Mouse (Mus musculus) midbrain, embryonic 10.5 days (tissue): ENCODE results near the gene B3galt1. TPM values are rescaled to one million over a fixed set of nuclear protein-coding genes. Genes with fewer than 3 reads are reported as not detected.

Source experiments
- DNase-seq: peaks from one replicate; pipeline ENCODE4 v3.0.0-alpha.2; 2017; ENCODE audit warnings: low spot score
- H3K27ac ChIP-seq: fragments of 300-500 bp; sonication (generic); replicated peaks from 2 replicates; pipeline ENCODE4 v1.5.1; 2016; ENCODE audit warnings: mild to moderate bottlenecking
- H3K27me3 ChIP-seq: fragments of 300-500 bp; sonication (generic); 2 replicates; pipeline ENCODE4 v1.6.1; 2016; ENCODE audit warnings: low read depth, mild to moderate bottlenecking; ENCODE audit not compliant: poor library complexity, severe bottlenecking
- H3K36me3 ChIP-seq: fragments of 300-500 bp; sonication (generic); 2 replicates; pipeline ENCODE4 v1.6.1; 2016; ENCODE audit warnings: mild to moderate bottlenecking, moderate library complexity
- H3K4me1 ChIP-seq: fragments of 300-500 bp; sonication (generic); 2 replicates; pipeline ENCODE4 v1.6.1; 2016
- H3K4me3 ChIP-seq: fragments of 300-500 bp; sonication (generic); 2 replicates; pipeline ENCODE4 v1.5.1; 2016; ENCODE audit warnings: mild to moderate bottlenecking, moderate library complexity
- H3K9me3 ChIP-seq: fragments of 300-500 bp; sonication (generic); replicated peaks from 2 replicates; pipeline ENCODE4 v1.6.1; 2016; ENCODE audit warnings: mild to moderate bottlenecking
- WGBS: fragments of 180-500 bp; shearing (Covaris S2); methylation state at CpG from one replicate; pipeline ENCODE4 v1.1.7; 2016; 5-methylcytosine and 5-hydroxymethylcytosine counted together
- polyA plus RNA-seq: library from polyadenylated mRNA; unstranded; fragments of >200 nt; fragmentation: Nextera tagmentation; extraction: Ambion mirVana; gene quantifications from 2 replicates; pipeline ENCODE4 v1.2.1, GENCODE M21; 2016

B3galt1 gene
- polyA plus RNA-seq, 1 experiment from 2014 or later: 6.1 TPM

GRCm38 (mm10) chr2:67797561-67797960 is 231.9 kb downstream of the B3galt1 start:
- Histone ChIP-seq H3K4me1 (no peaks in the 10 kb centered on the region), H3K27me3 (no peaks in the 10 kb centered on the region), H3K27ac (no peak overlapping the region), H3K4me3 (no peak overlapping the region), H3K36me3 (no peaks in the 10 kb centered on the region), H3K9me3 (no peaks in the 10 kb centered on the region)
- no peak for DNase-seq
- 84% methylated on average over 4 of the region's 4 CpGs for WGBS

DNA sequence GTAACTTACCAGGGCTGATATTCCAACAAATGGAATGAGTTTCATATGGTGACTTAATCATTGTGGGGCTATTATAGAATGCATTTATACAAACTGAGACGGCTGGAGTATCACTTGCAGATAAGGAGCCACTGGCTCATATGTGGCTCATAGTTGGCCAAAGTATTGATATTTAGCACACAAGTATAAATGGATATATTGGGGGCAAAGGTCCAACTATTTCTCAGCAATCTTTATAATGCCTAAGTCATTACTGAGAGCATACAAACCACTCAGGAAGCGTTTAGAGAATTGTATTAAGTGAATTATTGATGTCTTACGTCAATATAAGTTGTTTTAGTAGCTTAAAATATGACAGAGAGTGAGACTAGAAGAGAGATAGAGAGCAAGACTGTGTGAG is 234.3 kb downstream of the B3galt1 start:
- no peaks in the 10 kb centered on the region for H3K27me3 ChIP-seq
- no peak for DNase-seq
- no peaks in the 10 kb centered on the region for H3K9me3 ChIP-seq
- no peak overlapping the region for H3K4me3 ChIP-seq
- H3K4me1 ChIP-seq: no peaks in the 10 kb centered on the region
- WGBS: 90% methylated on average over 3 of the region's 3 CpGs
- no peak overlapping the region for H3K27ac ChIP-seq
- no peaks in the 10 kb centered on the region for H3K36me3 ChIP-seq

GRCm38 (mm10) chr2:67816149-67816548 is 250.5 kb downstream of the B3galt1 start:
- WGBS: 92% methylated on average over 2 of the region's 2 CpGs
- H3K9me3 ChIP-seq: no peaks in the 10 kb centered on the region
- no peak overlapping the region for H3K27ac ChIP-seq
- no peaks in the 10 kb centered on the region for H3K36me3 ChIP-seq
- no peaks in the 10 kb centered on the region for H3K4me1 ChIP-seq
- no peaks in the 10 kb centered on the region for H3K27me3 ChIP-seq
- H3K4me3 ChIP-seq: no peak overlapping the region
- no peak for DNase-seq

DNA sequence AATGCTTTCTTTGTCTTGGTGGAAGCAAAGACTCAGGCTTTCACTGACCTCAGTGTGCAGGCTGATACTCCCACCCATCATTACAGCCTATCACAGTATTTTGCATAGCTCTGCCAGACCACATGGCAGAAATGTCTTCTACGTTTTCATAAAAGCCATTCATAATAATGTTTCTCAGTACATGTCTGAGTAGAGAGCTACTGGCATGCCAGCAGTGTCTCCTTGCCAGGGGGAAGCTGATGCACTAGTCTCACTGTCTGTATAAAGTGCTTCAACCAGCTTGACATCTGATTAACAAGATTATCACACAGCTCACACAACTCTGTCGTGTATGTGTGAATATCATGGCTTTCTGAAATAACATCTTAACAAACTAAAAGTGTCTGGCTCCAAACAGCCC is 252.3 kb downstream of the B3galt1 start:
- Histone ChIP-seq H3K4me3 (no peak overlapping the region), H3K27me3 (no peaks in the 10 kb centered on the region), H3K36me3 (no peaks in the 10 kb centered on the region), H3K27ac (no peak overlapping the region), H3K4me1 (no peaks in the 10 kb centered on the region), H3K9me3 (no peaks in the 10 kb centered on the region)
- DNase-seq: no peak
- WGBS: 74% methylated on average over 2 of the region's 2 CpGs

DNA sequence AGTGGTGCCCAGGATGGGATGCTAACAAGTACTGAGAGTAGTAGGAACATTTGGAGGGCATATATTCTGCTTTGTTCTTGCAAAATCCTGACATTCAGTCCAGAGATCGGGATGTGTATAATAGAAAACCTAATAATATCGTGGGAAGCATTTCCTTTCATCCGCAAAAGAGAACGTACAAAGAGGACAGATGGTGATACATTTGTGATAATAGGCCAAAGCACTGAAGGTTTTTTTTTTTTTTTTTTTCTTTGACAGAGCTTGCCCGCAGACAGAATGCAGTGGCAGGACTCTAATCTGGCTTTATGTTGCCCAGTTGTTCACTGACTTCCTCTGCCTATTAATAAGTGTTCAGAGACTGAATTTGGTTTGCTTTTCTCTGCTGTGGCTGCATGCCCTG is 256.7 kb downstream of the B3galt1 start:
- Histone ChIP-seq H3K36me3 (no peaks in the 10 kb centered on the region), H3K27ac (no peak overlapping the region), H3K9me3 (no peaks in the 10 kb centered on the region), H3K27me3 (no peaks in the 10 kb centered on the region), H3K4me3 (no peak overlapping the region), H3K4me1 (no peaks in the 10 kb centered on the region)
- 86% methylated on average over 5 of the region's 5 CpGs for WGBS
- DNase-seq: no peak

DNA sequence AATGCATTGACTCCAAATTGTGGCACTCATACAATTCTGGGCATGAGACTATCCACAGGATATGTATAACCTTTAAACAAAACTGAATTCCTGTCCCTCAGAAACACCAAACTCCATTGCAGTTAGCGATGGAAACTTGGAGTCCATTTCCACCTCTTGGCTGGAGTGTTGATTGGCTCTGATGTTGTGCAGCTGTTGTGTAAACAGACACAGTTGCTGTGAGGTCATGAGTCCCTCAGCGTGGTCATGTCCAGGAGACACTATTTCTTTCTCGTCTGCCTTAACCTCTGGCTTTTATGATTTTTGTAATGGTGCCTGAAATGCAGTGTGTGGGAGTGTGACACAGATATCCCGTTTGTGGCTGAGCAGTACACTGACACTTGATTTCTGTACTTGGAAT is 262.0 kb downstream of the B3galt1 start:
- 93% methylated on average over 4 of the region's 4 CpGs for WGBS
- H3K4me1 ChIP-seq: no peaks in the 10 kb centered on the region
- no peak overlapping the region for H3K27ac ChIP-seq
- no peak for DNase-seq
- H3K27me3 ChIP-seq: no peaks in the 10 kb centered on the region
- no peak overlapping the region for H3K4me3 ChIP-seq
- no peaks in the 10 kb centered on the region for H3K9me3 ChIP-seq
- no peaks in the 10 kb centered on the region for H3K36me3 ChIP-seq

DNA sequence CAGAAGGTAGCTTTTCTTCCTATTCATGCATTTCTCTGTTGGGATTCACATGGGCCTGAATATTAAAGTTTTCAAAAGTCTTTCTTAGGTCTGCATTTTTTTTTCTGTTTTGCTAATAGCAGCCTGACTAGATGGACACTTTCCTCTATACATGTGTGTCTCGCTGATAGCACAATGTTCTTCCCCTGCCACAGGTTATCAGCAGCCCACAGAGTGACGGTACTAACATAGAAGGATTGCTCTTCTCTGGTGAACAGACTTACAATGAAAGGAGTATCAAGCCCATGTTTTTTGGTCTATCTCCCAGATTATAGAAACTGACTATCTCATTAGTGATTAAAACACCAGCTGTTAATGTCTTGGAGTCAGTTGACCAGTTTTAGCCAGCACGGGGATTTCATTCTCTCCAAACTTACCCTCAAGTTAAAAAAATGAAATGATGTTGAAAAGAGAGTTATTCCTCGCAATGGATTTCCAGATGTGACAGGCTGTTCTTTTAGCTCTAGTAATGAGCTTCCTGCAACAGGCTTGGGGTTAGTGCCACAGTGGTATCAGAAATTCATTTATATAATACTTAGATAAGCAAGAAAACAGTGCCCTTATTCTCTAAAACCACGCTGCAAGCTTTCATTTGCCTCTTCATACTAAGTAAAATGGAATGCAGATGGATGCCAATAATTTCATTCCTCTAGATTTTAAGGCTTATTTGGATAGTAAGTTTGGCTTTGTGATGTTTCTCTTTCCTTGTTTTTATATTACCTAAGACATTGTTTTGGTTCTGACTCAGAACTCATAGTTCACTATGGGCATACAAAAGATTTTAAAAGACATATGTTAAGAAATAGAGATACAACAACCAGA is 263.6 kb downstream of the B3galt1 start:
- no peaks in the 10 kb centered on the region for H3K36me3 ChIP-seq
- no peak for DNase-seq
- no peak overlapping the region for H3K4me3 ChIP-seq
- no peaks in the 10 kb centered on the region for H3K4me1 ChIP-seq
- no peaks in the 10 kb centered on the region for H3K27me3 ChIP-seq
- H3K9me3 ChIP-seq: no peaks in the 10 kb centered on the region
- H3K27ac ChIP-seq: no peak overlapping the region
- 91% methylated on average over 5 of the region's 5 CpGs for WGBS

DNA sequence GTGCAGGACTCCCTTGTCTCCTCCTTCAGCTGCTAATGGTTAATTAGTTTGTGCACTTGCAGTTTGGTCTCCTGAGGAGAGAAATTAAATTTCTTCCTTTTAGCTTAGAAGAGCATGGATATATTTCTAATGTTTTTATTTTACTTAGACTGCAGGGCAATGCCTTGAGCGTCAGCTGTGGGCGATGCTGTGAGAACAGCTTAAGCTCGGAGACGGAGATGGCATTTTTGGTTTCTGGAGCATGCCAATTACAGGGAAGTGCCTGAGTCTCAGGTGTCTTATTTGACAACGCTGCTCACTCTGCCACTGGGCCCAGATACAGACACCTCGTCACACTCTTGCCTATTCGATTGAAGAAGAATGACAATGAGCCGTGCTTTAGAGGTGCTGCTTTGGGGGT is 282.1 kb downstream of the B3galt1 start:
- no peak overlapping the region for H3K4me3 ChIP-seq
- H3K27ac ChIP-seq: no peak overlapping the region
- H3K9me3 ChIP-seq: no peaks in the 10 kb centered on the region
- 88% methylated on average over 8 of the region's 8 CpGs for WGBS
- H3K4me1 ChIP-seq: no peaks in the 10 kb centered on the region
- no peak for DNase-seq
- H3K27me3 ChIP-seq: no peaks in the 10 kb centered on the region
- H3K36me3 ChIP-seq: no peaks in the 10 kb centered on the region

DNA sequence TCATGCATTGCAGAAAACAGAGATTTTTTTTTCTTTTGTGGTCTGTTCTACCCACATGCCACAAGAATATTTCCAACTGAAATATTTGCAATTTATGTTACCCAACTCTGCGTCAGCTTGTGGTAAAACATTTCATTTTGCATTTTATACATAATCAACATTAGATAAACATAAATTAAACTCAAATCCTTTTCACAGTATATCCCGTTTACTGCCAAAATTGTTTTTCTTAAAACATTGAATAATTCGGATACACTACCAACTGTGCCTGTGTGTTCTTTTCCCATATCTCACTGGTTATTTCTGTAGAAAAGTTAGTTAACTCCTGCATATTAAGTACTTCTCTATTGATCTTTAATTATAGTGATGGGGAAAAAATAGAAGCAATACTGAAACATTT is 285.1 kb downstream of the B3galt1 start:
- Histone ChIP-seq H3K9me3 (no peaks in the 10 kb centered on the region), H3K4me3 (no peak overlapping the region), H3K27me3 (no peaks in the 10 kb centered on the region), H3K36me3 (no peaks in the 10 kb centered on the region), H3K27ac (no peak overlapping the region), H3K4me1 (no peaks in the 10 kb centered on the region)
- 91% methylated on average over 3 of the region's 3 CpGs for WGBS
- no peak for DNase-seq

- H3K27ac ChIP-seq: no peak overlapping the region
- DNase-seq: no peak
- H3K36me3 ChIP-seq: no peaks in the 10 kb centered on the region
- no peaks in the 10 kb centered on the region for H3K4me1 ChIP-seq
- no peak overlapping the region for H3K4me3 ChIP-seq
- no peaks in the 10 kb centered on the region for H3K9me3 ChIP-seq
- no peaks in the 10 kb centered on the region for H3K27me3 ChIP-seq
- 91% methylated on average over 2 of the region's 2 CpGs for WGBS
These were observed 292.7 kb downstream of the B3galt1 start for GRCm38 (mm10) chr2:67858340-67858739.

- Histone ChIP-seq H3K27me3 (no peaks in the 10 kb centered on the region), H3K36me3 (no peaks in the 10 kb centered on the region), H3K27ac (no peak overlapping the region), H3K4me1 (no peaks in the 10 kb centered on the region), H3K9me3 (no peaks in the 10 kb centered on the region), H3K4me3 (no peak overlapping the region)
- DNase-seq: no peak
- WGBS: 90% methylated on average over 2 of the region's 2 CpGs
These were observed 293.3 kb downstream of the B3galt1 start for GRCm38 (mm10) chr2:67859004-67859403.

DNA sequence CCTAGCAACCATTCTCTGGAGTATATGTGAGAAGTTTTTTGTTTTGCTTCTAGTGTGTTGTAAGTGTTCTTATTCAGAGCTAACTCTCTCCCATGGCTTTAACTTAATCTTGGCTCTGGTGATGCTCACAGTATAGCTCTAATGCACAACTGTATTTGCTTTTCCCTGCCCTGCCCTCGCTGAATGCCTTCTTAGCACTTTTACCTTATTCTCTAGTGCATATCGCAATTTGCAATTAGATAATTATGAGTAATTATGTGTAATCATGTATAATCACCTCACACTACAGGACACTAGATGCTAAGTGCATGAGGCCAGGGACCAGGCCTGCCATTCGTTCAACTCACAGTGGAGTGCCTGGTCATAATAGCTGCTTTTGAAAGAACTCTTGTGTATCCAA is 307.7 kb downstream of the B3galt1 start:
- H3K27ac ChIP-seq: no peak overlapping the region
- H3K36me3 ChIP-seq: no peaks in the 10 kb centered on the region
- H3K27me3 ChIP-seq: no peaks in the 10 kb centered on the region
- no peaks in the 10 kb centered on the region for H3K9me3 ChIP-seq
- H3K4me3 ChIP-seq: no peak overlapping the region
- DNase-seq: no peak
- WGBS: 86% methylated on average over 3 of the region's 3 CpGs
- no peaks in the 10 kb centered on the region for H3K4me1 ChIP-seq

GRCm38 (mm10) chr2:67879836-67880235 is 314.2 kb downstream of the B3galt1 start:
- H3K27me3 ChIP-seq: no peaks in the 10 kb centered on the region
- 97% methylated on average over 3 of the region's 3 CpGs for WGBS
- no peak overlapping the region for H3K27ac ChIP-seq

More at GRCm38 (mm10) chr2:67879836-67880235, 314.2 kb downstream of the B3galt1 start:
- no peaks in the 10 kb centered on the region for H3K4me1 ChIP-seq
- no peaks in the 10 kb centered on the region for H3K9me3 ChIP-seq
- H3K36me3 ChIP-seq: no peaks in the 10 kb centered on the region
- H3K4me3 ChIP-seq: no peak overlapping the region
- no peak for DNase-seq
